Mouse (Mus musculus): ENCODE measurements around the gene Senp2.

DNA sequence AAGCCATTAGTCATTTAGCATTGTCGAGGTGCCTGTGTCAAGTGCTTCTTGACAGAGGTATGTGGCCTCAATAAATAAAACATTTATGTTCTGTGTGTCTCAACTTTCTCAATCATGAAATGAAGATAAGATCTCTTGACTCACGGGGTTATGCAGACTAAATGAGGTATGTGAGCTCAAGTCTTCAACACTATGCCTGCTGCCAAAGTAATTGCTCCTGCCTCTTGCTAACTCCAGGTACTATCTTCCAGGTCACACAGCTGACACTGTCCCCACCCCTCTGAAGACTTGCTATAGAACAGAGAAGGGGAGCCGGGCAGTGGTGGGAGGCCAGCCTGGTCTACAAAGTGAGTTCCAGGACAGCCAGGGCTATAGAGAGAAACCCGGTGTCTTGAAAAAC is 12.9 kb upstream of the Senp2 start:
- TF ChIP-seq MYC (IDR thresholded peaks at IDR 0.05; ENCODE audit: low read depth, low read length) (no peak), CTCF (conservative IDR thresholded peaks at IDR 0.05 in 1 of 2, IDR thresholded peaks at IDR 0.05 in 1 of 2; ENCODE audit: low read depth in 2 of 2, low read length in 2 of 2) (no peak), BHLHE40 (IDR thresholded peaks at IDR 0.05; ENCODE audit: low read depth, low read length) (no peak), POLR2AphosphoS2 (IDR thresholded peaks at IDR 0.05; ENCODE audit: low read depth, low read length) (no peak), TBP (conservative IDR thresholded peaks at IDR 0.05; ENCODE audit: low read depth, low read length) (no peak)

Measured in CH12.LX (cell line).